Mouse (Mus musculus) adrenal gland, adult 2 months (tissue): ENCODE measurements around the gene Stxbp1. TPM values are rescaled to one million over a fixed set of nuclear protein-coding genes. Genes with fewer than 3 reads are reported as not detected.

Experiments
- DNase-seq: peaks from one replicate; pipeline ENCODE4 v3.0.0; 2021
- long read RNA-seq: library from polyadenylated mRNA; stranded (forward); transcript quantifications from one replicate; pipeline ENCODE4 v2.0.0, GENCODE M21; 2021
- polyA plus RNA-seq: library from polyadenylated mRNA; depleted of rRNA; stranded (reverse); fragments of >200 nt; gene quantifications from 2 replicates; pipeline ENCODE4 v1.2.3, GENCODE M21; 2012; rRNA removed
- total RNA-seq, 2 experiments: library from RNA; stranded (reverse); gene quantifications; 2 replicates each; pipeline ENCODE4 v1.2.3; 2021

The Stxbp1 gene
- total RNA-seq, result 10 to 100 TPM; 19.3 to 29.5 TPM
- polyA plus RNA-seq, result 8.0 and 8.1 TPM in 2 replicates
- long read RNA-seq, transcript Stxbp1-201 (19 exons, 3,892 nt), result major isoform, 9 of 12 reads
- long read RNA-seq, partial matches to known transcripts, result 0 of 12 reads
- long read RNA-seq, other reads (novel, unspliced or antisense), result 3 of 12 reads

DNA sequence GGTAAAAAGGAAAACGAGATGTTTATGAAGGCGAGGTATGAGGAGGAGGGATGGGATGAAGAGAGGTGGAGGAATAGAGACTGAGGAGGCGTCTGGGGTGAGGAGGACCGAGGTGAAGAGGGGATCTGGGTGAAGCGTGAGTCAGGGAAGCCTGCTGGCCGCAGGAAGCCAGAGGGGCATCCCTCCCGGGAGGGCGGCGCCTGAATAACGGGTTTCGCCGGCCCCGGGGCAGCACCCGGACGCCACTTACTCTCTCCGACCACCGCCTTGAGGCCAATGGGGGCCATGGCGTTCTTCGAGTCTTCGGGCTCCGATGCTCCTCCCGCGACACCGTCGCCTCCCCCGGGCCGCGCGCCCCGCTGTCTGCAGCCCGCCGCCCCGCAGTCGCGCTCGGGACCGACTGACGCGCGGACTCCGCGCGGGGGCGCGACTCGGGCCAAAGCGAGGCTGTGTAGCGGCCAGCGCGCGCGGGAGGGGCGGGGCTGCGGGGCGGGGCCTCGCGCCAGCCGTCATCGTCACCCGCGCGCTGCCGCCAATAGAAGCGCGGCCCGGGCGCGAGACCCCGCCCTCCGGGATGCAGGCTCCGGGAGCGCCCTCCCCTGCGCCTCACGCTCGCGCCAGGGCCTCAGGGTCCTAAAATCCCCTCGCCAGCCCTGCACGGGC, at the start of gene Stxbp1:
Gene Stxbp1, minus strand, starts transcription at position 441 of the 663 bp plus-strand sequence.
- DNase-seq, result peak; percentile 95

- DNase-seq, result no peak
These were observed 49.6 kb upstream of the Stxbp1 start for GRCm38 (mm10) chr2:32896507-32897147.

GRCm38 (mm10) chr2:32895606-32896106, 48.6 kb upstream of the Stxbp1 start:
- DNase-seq, result no peak

- DNase-seq, result no peak
These were observed 47.1 kb upstream of the Stxbp1 start for GRCm38 (mm10) chr2:32894097-32894496.

- no peak for DNase-seq
These were observed 45.4 kb upstream of the Stxbp1 start for GRCm38 (mm10) chr2:32892490-32892889.

DNA sequence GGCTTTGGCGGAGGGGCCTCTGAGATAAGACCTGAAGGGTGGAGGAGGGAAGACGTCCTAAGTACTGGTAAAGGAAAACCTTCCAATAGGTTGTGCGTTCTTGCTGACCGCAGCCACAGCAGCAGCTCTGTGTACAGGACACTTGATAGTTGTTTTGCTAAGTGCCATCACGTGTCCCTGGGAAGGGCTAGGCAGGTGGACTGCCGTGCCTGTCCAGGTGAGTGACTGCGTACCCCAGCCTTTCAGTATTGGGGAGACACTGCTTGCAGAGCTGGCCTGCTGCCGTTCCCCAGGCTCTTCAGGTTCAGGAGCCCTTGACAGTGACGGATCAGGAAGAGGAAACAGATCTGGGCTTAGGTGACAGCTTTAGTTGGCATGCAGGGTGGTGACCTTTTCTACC, 44.2 kb upstream of the Stxbp1 start:
- no peak for DNase-seq

GRCm38 (mm10) chr2:32890280-32890679, 43.2 kb upstream of the Stxbp1 start:
- DNase-seq, result no peak

GRCm38 (mm10) chr2:32888551-32888950, 41.5 kb upstream of the Stxbp1 start:
- DNase-seq, result no peak

GRCm38 (mm10) chr2:32888029-32888428, 41.0 kb upstream of the Stxbp1 start:
- no peak for DNase-seq

GRCm38 (mm10) chr2:32884745-32885144, 37.7 kb upstream of the Stxbp1 start:
- no peak for DNase-seq

- DNase-seq, result peak; percentile 50
These were observed 35.4 kb upstream of the Stxbp1 start for GRCm38 (mm10) chr2:32882283-32883043.

GRCm38 (mm10) chr2:32881723-32882122, 34.7 kb upstream of the Stxbp1 start:
- peak; percentile 80 for DNase-seq

GRCm38 (mm10) chr2:32881054-32881453, 34.0 kb upstream of the Stxbp1 start:
- no peak for DNase-seq

DNA sequence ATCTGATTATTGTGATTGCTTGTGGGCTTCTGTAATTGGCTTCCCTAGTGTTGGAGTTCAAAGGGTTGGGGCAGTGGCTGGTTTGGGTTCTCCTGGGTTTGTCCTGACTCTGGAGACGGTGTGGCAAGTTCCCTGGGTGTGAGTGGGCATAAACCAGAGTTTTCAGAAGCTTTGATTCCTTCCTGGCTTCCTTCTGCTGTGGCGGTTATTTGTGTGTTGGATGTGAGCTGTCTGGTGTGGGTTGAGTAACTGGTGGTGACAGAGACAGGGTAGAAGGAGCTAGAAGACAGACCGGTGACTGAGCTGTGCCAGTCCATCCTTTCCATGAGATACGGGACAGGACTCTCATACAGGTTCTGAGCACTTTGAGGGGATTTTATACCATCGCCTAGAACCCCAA, 32.5 kb upstream of the Stxbp1 start:
- no peak for DNase-seq

DNA sequence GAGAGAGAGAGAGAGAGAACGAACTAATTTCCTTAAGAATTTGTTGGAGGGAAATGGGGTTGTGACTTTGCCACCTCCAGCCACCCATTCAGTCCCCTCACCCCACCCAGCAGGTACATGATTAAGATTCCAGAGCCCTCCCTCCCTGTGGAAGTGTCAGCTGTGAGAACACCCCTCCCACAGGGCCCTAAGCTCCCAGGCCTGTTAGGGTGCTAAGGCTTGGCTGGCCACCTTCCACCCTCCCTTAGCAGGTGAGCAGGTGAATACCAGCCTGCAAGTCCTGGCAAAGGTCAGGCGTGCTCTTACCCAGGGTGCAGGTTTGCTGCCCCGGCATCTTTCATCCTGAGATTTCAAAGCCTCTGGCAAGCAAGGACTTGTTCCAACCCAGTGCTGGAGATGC, 31.4 kb upstream of the Stxbp1 start:
- DNase-seq, result no peak

DNA sequence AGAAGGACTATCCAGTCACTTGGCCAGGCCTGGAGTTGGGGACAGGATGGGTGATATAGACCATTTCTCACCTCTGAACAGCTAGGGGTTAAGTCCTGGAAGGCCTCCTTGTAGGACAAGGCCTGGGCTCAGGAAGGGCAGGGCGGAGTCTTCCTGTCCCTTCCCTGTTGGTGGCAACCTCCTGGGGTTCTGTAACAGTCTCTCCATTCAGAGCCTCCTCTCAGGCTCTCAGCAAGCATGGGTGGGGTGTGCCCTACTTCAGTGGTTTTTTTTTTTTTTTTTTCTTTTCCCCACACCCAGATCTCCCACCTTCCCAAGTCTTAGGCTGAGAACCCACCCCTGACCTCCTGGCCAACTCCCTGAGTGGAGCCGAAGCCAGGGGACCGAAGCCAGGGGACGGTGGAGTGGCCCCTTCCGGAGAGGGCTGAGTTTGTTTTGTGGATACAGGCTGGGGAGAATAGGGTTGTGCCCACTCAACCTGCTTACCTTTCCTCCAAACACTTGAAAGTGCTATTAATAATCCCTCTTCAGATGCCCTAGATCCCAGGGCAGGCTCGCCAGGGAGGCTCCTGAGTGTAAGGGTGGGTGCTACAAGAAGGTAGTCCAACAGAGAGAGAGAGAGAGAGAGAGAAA, 30.8 kb upstream of the Stxbp1 start:
- DNase-seq, result no peak

DNA sequence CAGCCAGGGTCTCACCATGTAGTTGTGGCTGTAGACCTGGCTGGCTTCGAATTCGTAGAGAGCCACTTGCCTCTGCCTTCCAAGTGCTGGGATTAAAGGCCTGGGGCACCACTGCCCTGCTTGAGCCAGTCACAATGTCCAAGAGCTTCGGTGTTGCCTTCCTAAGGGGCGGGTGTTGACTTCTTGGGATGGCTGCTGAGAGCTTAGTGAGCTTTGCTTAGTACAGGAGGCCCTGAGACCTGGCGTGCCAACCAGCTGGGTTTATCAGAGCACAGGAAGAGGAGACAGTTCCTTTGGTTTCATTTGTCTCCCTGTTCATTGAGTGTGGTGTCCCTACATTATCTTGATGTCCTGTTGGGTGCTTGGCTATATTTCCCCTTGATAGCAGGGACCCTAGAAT, 30.3 kb upstream of the Stxbp1 start:
- no peak for DNase-seq

DNA sequence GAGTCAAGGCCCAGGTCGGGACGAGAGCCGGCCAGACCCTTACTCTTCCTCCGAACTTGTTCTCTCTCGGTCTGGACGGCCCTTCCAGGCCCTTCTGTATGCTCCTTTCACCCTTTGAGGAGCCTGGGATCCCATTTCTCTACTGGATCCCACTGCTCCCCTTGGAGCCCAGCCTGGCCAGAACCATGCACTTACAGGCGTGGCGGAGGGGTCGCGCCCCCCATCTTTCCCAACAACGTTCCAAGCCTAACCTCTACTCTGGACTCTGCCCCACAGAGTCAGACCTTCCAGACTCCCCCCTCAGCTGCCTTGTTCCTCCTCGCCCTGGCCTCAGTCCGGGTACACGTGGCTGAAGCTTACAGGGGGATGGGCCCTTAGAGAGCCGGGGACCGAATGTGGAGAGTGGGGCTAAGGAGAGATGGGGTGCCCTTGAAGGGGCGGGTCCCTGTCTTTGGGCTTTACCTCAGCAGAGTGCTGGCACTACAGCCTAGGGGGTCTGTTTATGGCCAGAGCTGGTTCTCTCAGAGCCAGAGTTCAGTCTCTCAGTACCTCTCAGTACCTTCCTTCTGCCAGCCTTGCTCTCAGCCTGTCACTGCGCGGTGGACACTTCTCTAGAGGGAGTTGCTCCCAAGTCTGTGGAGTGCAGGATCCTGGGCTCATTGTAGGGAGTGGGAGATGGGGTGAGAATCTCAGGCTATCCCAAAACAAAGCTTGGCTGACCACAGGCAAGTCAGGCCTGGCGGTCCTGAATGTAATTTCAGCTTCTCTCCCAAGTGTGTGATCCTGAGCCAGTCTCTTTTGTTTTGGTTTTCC, 29.7 kb upstream of the Stxbp1 start:
- no peak for DNase-seq

DNA sequence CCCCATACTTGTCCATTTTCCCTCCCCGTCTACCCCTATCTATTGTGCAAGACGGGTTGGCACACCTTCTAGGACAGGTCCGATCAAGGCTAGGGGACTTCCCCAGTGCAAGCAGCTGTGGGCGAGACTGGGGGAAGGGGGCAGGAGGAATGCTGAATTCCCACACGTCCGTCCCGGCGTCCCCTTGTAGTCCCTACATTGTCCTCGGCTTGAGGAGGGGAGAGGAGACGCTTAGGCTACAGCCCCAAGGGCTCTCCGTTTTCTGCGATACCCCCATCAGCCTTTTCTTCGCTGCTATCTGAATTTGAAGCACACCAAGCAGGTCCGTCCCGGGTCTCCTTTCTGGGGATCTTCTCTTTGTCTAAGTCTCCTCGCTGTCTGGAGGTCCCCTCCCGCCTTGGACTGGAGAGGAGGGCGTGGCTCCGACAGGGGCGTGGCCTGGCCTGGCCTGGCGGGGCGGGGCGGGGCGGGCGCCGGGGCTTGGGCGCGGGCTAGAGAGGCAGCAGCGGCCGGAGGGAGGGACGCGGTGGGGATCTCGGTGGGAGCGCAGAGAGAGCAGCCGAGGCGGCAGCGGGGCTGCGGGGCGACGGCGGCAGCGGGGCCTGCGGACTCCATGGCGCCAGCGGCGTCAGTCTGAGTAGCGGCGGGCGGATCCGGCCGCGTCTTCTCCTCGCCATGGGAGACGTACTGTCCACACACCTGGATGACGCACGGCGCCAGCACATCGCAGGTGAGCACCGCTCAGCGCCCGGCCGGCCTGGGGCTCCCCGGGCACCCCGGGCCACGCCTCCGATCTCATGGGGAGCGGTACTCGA, 28.8 kb upstream of the Stxbp1 start, which contains the start of gene Fam129b:
Gene Fam129b, plus strand, starts transcription at position 440 of the 815 bp plus-strand sequence.
- peak; percentile 92 for DNase-seq
